Mouse (Mus musculus) testis, adult 2 months (tissue): Measurements from ENCODE around the gene Dock9. TPM values are rescaled to one million over a fixed set of nuclear protein-coding genes. Genes with fewer than 3 reads are reported as not detected.

Experiments used
- H3K27ac ChIP-seq: fragments of 200-500 bp; 2 replicates; pipeline ENCODE4 v1.5.1; 2012; ENCODE audit warnings: low read depth, low read length; ENCODE audit not compliant: control insufficient read depth, insufficient read depth
- H3K27me3 ChIP-seq: fragments of 200-500 bp; 2 replicates; pipeline ENCODE4 v1.6.1; 2012; ENCODE audit warnings: mild to moderate bottlenecking, low read length, moderate library complexity; ENCODE audit not compliant: control insufficient read depth, insufficient read depth
- H3K36me3 ChIP-seq: fragments of 200-500 bp; 2 replicates; pipeline ENCODE4 v1.6.1; 2012; ENCODE audit warnings: mild to moderate bottlenecking, low read length; ENCODE audit not compliant: control insufficient read depth, insufficient read depth
- H3K4me1 ChIP-seq: fragments of 200-500 bp; 2 replicates; pipeline ENCODE4 v1.6.1; 2012; ENCODE audit warnings: low read length; ENCODE audit not compliant: control insufficient read depth, insufficient read depth
- H3K4me3 ChIP-seq: fragments of 200-500 bp; 2 replicates; pipeline ENCODE4 v1.5.1; 2012; ENCODE audit warnings: low read depth, mild to moderate bottlenecking, low read length, moderate library complexity, mixed read lengths; ENCODE audit not compliant: control insufficient read depth
- CTCF ChIP-seq: fragments of 200-500 bp; IDR thresholded peaks from 2 replicates; pipeline ENCODE4 v1.5.1; 2012; ENCODE audit warnings: low read depth, mild to moderate bottlenecking, inconsistent platforms, low read length, moderate library complexity; ENCODE audit not compliant: control insufficient read depth, insufficient read depth, insufficient replicate concordance
- POLR2A ChIP-seq: fragments of 200-500 bp; IDR thresholded peaks from 2 replicates; pipeline ENCODE4 v1.6.1; 2012; ENCODE audit warnings: low read depth, mild to moderate bottlenecking, inconsistent platforms, low read length, moderate library complexity; ENCODE audit not compliant: control insufficient read depth
- polyA plus RNA-seq: library from polyadenylated mRNA; depleted of rRNA; stranded (reverse); fragments of >200 nt; gene quantifications from 2 replicates; pipeline ENCODE4 v1.2.3, GENCODE M21; 2012; rRNA removed

Gene Dock9
- polyA plus RNA-seq: 4.3 and 4.6 TPM in 2 replicates

DNA sequence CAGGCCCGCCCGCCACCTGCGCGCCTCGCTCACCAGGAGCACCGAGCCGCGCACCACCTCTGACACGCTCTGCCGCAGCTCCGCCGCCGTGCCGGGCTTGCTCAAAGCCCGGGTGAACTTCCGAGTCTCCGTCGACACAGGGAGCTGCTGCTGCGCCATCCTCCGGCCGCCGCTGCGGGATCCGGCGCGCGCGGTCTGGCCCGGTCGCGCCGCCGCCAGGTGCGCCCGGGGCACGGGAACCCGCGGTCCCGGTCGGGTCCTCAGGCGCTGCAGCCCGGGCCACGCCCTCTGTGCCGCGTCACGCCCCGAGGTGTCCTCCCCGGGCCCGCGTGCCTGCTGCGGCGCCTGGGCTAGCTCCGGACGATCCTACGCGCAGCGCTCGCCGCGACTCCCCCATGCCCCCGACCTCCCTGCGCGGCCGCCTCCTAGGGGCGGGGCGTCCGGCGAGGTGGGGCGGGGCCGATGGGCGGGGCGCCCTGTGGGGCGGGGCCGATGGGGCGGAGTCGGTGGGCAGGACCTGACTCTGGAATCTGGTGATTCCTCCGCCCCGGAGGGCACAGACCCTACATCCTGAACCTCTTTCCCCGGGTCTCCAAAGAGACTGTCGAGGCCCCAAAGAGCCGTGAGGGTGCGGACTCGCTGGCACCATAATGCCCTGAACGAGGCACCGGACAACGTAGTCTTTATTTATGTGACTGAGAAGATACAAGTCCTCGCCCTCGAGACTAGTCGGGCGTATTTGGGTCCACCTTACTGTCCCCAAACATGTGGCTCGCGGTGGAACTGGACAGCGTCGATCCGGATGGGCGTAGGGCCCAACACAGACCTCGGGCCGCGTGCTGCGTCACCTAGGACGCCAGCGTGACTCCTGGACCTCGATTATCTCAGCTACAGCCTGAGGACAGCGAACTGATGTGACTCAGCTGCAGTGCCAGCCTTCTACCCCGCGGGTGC, at the start of gene Dock9:
Gene Dock9 (minus strand): TSS at position 381 of the 954 bp plus-strand sequence.
- Histone ChIP-seq H3K36me3 (no peaks in the 10 kb centered on the region), H3K27ac (peak within 1 kb of the TSS; percentile 69), H3K27me3 (no peaks in the 10 kb centered on the region), H3K4me3 (peak within 1 kb of the TSS; percentile 90), H3K4me1 (peaks cover 5% of the 10 kb centered on the region)
- no peak for TF ChIP-seq CTCF
- no peak for TF ChIP-seq POLR2A

DNA sequence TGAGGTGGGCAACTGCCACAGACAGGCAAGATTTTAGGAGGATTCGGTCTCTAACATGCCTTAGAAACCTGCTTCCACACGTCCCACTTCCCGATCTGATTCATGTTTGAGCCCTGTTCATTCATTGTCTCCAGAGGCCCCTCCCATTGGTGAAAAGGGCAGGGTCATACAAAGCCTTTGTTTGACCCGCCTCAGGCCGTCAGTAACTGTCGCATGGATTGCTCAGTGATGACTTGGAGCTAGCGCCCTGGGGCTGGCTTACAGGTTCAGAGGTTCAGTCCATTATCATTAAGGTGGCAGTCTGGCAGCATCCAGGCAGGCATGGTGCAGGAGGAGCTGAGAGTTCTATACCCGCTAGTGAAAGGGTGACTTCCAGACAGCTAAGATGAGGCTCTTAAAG, 46.8 kb upstream of the Dock9 start:
- no peak overlapping the region for H3K4me3 ChIP-seq
- no peaks in the 10 kb centered on the region for H3K4me1 ChIP-seq

DNA sequence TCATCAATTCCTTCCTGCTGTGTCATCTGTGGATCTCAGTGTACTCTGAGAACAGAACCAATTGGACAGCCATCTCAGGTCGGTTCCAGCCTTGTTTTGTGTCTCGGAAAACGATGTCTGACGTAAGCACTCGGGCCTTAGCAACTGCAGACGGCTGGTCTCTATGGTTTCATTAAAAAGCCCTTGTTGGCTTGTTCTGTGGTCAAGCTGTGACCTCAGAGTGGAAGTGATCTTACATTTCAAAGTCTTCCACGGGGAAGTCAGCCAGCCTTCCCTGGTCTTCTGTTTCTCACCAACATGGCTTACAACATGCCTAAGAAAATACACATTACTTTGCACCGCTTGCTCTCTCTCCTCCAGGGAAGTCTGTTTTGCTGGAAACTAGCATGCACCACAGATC, 42.6 kb upstream of the Dock9 start:
- Histone ChIP-seq H3K27me3 (no peaks in the 10 kb centered on the region), H3K27ac (no peak overlapping the region), H3K4me1 (no peaks in the 10 kb centered on the region), H3K4me3 (no peak overlapping the region), H3K36me3 (no peaks in the 10 kb centered on the region)
- no peak for TF ChIP-seq CTCF
- no peak for TF ChIP-seq POLR2A

More for the DNA sequence above, 46.8 kb upstream of the Dock9 start:
- TF ChIP-seq CTCF (no peak), POLR2A (no peak)
- no peaks in the 10 kb centered on the region for H3K36me3 ChIP-seq
- no peak overlapping the region for H3K27ac ChIP-seq
- H3K27me3 ChIP-seq: no peaks in the 10 kb centered on the region

DNA sequence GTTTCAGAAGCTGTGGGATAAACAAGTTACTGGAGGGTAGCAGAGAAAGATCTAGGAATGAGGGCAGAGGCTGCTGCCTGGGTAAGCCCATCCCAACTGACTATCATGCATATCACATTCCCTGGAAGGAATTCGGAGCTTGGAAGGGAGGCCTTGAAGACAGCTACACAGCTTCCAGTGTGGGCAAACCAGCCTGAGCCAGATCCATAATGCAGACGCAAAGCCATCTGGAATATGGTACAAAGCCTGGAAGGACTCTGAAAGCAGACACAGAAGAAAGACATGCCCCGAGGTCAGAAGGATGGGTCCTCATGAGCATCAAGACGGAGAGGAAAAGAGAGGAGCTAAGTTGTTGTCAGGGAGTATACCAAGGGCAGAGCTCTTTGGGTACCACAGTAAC, 40.5 kb upstream of the Dock9 start:
- Histone ChIP-seq H3K27me3 (no peaks in the 10 kb centered on the region), H3K4me3 (no peak overlapping the region), H3K4me1 (no peaks in the 10 kb centered on the region), H3K27ac (no peak overlapping the region), H3K36me3 (no peaks in the 10 kb centered on the region)
- TF ChIP-seq POLR2A (no peak), CTCF (no peak)

DNA sequence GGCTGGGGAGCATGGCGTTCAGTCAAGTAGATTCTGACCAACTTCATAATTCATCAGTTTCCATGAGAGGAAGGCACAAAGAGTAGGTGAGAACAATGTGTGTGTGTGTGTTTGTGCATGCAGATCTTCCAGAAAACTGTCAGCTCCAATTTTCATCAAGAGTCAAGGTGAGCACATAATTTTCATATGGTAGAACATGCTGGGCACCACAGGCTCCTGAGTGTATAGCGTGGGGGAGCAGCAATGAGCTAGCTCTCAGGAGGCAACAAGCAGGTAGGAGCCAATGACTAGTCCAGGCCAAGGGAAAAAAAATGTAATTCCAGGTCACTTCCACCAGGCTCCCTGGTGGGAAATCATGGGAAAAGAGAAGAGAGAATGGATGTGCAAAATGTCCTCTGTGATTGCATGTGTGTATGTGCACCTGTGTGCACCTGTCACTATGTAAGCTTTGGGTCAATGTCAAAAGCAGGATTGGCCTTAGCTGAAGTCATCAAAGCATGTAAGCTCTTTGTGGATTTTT, 35.4 kb upstream of the Dock9 start:
- H3K27ac ChIP-seq: no peak overlapping the region
- TF ChIP-seq CTCF (no peak), POLR2A (no peak)
- H3K4me3 ChIP-seq: no peak overlapping the region
- H3K4me1 ChIP-seq: no peaks in the 10 kb centered on the region; the same call in none of the 2 replicates
- H3K27me3 ChIP-seq: no peaks in the 10 kb centered on the region
- H3K36me3 ChIP-seq: no peaks in the 10 kb centered on the region

DNA sequence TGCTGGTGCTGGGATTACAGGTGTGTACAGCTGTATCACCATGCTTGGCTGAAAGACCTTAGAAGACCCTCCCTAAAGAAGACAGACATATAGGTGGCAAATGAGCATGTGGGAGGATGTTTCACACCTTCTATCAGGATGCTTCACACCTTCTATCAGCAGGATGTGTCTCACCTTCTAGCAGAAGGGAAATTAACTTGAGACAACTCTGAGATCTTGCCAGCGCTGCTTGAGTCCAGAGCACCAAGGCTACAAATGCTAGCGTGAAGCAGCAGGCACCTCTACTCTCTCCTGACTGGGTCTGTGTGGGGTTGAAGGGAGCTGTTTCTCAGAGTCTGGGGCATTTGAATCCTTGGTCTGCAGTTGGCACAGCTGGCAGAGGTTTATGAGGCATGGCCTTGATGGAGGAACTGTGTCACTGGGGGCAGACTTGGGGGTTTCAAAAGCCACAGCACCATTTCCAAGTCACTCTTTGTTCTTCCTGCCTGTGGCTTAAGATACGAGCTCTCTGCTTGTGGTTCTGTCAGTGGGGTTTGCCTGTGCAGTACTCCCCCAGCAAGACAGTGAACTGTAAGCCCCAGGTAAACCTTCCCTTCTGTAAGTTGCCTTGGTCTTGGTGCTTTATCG, 32.3 kb upstream of the Dock9 start:
- Histone ChIP-seq H3K36me3 (no peaks in the 10 kb centered on the region), H3K27ac (no peak overlapping the region), H3K4me3 (no peak overlapping the region), H3K4me1 (no peaks in the 10 kb centered on the region; the same call in none of the 2 replicates), H3K27me3 (no peaks in the 10 kb centered on the region)
- no peak for TF ChIP-seq POLR2A
- no peak for TF ChIP-seq CTCF

DNA sequence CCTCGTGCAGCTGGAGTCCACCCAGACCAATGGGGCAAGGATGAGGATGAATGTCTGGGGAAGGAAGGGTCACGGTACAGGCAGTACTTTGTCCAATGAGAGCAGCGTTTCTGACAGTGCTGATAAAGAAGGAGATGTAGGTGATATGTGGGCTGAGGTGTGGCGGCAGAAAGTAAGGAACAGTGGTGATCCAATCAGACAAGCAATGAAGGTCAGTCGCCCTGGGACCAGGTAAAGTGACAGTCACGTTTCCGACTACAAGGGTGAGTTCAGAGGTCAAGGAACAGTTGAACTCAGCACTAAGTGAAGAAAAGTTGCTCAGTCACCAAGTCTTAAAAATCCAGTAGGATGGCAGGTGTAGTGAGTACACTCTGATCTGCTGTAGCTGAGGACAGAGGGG, 29.5 kb upstream of the Dock9 start:
- TF ChIP-seq CTCF (no peak), POLR2A (no peak)
- no peaks in the 10 kb centered on the region for H3K27me3 ChIP-seq
- H3K27ac ChIP-seq: no peak overlapping the region
- H3K4me1 ChIP-seq: peaks cover 5% of the 10 kb centered on the region
- H3K36me3 ChIP-seq: no peaks in the 10 kb centered on the region
- no peak overlapping the region for H3K4me3 ChIP-seq
